Mouse (Mus musculus): ENCODE results near the gene Dpm2. TPM values are rescaled to one million over a fixed set of nuclear protein-coding genes. Genes with fewer than 3 reads are reported as not detected.
A peak's percentile ranks its signal among the peaks of the same experiment; 100 is the strongest.

Dpm2 gene
- polyA plus RNA-seq, 1 experiment = 131 TPM

DNA sequence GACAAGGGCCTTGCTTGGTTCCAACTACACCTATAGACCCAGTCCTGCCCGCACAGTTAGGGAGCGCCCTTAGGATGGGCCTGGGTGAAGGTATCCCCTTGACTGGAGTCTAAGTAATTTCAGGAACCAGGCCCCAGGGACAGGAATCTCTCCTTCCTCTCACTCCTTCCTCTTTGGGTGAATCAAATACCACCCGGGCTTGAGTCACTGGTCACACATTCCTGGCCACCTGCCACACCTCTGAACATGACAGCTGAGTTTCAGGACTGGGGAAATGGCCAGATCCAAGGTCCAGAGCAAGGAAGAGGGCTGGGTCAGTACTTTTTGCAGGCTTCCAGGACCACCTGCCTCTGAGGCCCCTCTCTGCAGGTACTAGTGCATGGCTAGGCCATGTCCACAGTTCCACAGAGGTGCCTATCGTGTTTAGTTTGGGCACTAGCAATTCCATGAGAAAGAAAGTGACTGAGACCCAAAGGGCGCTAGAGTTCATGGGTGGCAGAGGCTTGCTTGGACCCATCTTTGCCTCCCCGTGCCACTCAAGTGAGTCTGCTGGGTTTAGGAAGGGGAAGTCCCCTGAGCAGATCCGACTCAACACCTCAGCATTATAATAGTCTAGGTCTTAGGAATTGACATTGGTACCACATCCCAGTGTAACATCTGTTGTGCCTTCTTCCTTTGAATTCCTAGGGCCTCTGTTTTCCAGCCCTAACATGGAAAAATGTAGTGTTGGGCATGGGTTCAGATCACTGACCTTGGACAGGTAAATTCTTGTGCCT lies 22.5 kb upstream of the Dpm2 start:
- no peaks in the 10 kb centered on the region for H3K27me3 ChIP-seq (ENCODE audit: control insufficient read depth, insufficient read depth, low read length)
- no peak overlapping the region for H3K27ac ChIP-seq (ENCODE audit: insufficient read depth, low read length)
- H3K4me3 ChIP-seq (replicated peaks; ENCODE audit: insufficient read depth, low read depth, low read length) = no peak overlapping the region
- H3K4me1 ChIP-seq (ENCODE audit: control insufficient read depth, insufficient read depth, low read length) = peaks cover 49% of the 10 kb centered on the region
- peak in 1 of 2 experiments; percentile 49 for DNase-seq
- WGBS = 82% methylated on average over 7 of the region's 7 CpGs
- no peak for TF ChIP-seq POLR2A (IDR thresholded peaks at IDR 0.05; ENCODE audit: borderline replicate concordance, insufficient read depth, low read length)
- TF ChIP-seq CTCF (IDR thresholded peaks at IDR 0.05; ENCODE audit: borderline replicate concordance, insufficient read depth, low read depth, low read length) = no peak

- Histone ChIP-seq H3K4me1 (ENCODE audit: control insufficient read depth, insufficient read depth, low read length) (peaks cover 45% of the 10 kb centered on the region), H3K27me3 (ENCODE audit: control insufficient read depth, insufficient read depth, low read length) (no peaks in the 10 kb centered on the region), H3K4me3 (replicated peaks; ENCODE audit: insufficient read depth, low read depth, low read length) (no peak overlapping the region), H3K27ac (ENCODE audit: insufficient read depth, low read length) (no peak overlapping the region)
- TF ChIP-seq CTCF (IDR thresholded peaks at IDR 0.05; ENCODE audit: borderline replicate concordance, insufficient read depth, low read depth, low read length) = no peak
- TF ChIP-seq POLR2A (IDR thresholded peaks at IDR 0.05; ENCODE audit: borderline replicate concordance, insufficient read depth, low read length) = no peak
- no peak for DNase-seq
- WGBS = 57% methylated on average over 9 of the region's 9 CpGs
Observed at GRCm38 (mm10) chr2:32549171-32549570, 21.5 kb upstream of the Dpm2 start.

- no peak overlapping the region for H3K4me3 ChIP-seq (replicated peaks; ENCODE audit: insufficient read depth, low read depth, low read length)
- H3K27me3 ChIP-seq (ENCODE audit: control insufficient read depth, insufficient read depth, low read length) = no peaks in the 10 kb centered on the region
- H3K27ac ChIP-seq (ENCODE audit: insufficient read depth, low read length) = 0 out of 2 replicates have a peak overlapping the region, but pooled peaks have one; percentile 40
- peaks cover 45% of the 10 kb centered on the region for H3K4me1 ChIP-seq (ENCODE audit: control insufficient read depth, insufficient read depth, low read length)
- TF ChIP-seq POLR2A (IDR thresholded peaks at IDR 0.05; ENCODE audit: borderline replicate concordance, insufficient read depth, low read length) (no peak), CTCF (IDR thresholded peaks at IDR 0.05; ENCODE audit: borderline replicate concordance, insufficient read depth, low read depth, low read length) (no peak)
- WGBS = 22% methylated on average over 6 of the region's 6 CpGs
- DNase-seq = peak; percentile 29 to 43
Observed at GRCm38 (mm10) chr2:32549764-32550163, 20.9 kb upstream of the Dpm2 start.

DNA sequence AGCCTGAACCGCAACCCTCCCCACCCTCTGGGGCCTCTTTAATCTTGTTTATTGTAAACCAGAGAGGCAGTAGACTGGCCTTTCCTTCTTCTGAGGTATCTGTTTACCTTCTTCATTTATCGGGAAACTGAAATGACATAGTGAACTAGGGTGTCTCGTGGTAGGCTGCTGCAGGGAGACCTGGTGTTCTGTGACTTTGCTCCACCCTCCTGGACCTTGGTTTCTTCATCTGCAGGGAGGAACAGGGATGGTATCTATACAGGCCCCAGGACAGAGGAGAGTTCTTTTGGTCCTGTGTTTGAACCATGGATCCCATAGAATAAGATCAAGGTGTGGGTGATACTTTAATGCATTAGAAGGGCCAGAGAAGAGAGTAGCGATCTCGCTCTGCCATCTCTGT lies 19.4 kb upstream of the Dpm2 start:
- H3K4me3 ChIP-seq (replicated peaks; ENCODE audit: insufficient read depth, low read depth, low read length) = no peak overlapping the region
- no peak for TF ChIP-seq CTCF (IDR thresholded peaks at IDR 0.05; ENCODE audit: borderline replicate concordance, insufficient read depth, low read depth, low read length)
- no peak for TF ChIP-seq POLR2A (IDR thresholded peaks at IDR 0.05; ENCODE audit: borderline replicate concordance, insufficient read depth, low read length)
- no peaks in the 10 kb centered on the region for H3K27me3 ChIP-seq (ENCODE audit: control insufficient read depth, insufficient read depth, low read length)
- no peak for DNase-seq
- peaks cover 52% of the 10 kb centered on the region for H3K4me1 ChIP-seq (ENCODE audit: control insufficient read depth, insufficient read depth, low read length)
- no peak overlapping the region for H3K27ac ChIP-seq (ENCODE audit: insufficient read depth, low read length)
- WGBS = 91% methylated on average over 5 of the region's 5 CpGs

DNA sequence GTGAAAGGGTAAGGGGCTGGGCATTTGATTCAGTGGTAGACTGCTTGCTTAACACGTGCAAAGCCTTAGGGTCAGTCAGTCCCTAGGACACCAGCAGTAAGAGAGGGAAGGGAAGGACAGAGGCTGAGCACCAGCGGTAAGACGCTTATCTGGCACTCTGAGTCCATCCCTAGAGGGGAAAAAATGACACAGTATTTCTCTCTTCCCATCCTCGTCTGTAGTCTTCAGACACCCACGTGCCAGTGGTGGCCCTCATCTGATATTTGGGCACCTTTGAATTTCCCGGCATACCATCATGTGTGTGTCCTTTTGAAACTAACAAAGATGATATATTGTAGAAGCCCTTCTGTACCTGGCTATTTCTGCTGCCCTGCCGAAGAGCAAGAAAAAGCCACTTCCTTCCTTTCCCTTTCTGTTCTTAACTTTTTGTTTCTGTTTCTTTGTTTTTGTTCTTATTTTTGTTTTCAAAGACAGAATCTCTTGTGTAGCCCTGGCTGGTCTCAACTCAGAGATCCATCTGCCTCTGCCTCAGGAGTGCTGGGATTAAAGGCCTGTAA lies 17.0 kb upstream of the Dpm2 start:
- no peaks in the 10 kb centered on the region for H3K27me3 ChIP-seq (ENCODE audit: control insufficient read depth, insufficient read depth, low read length)
- no peak for DNase-seq
- no peak overlapping the region for H3K4me3 ChIP-seq (replicated peaks; ENCODE audit: insufficient read depth, low read depth, low read length)
- 74% methylated on average over 7 of the region's 7 CpGs for WGBS
- TF ChIP-seq POLR2A (IDR thresholded peaks at IDR 0.05; ENCODE audit: borderline replicate concordance, insufficient read depth, low read length) (no peak), CTCF (IDR thresholded peaks at IDR 0.05; ENCODE audit: borderline replicate concordance, insufficient read depth, low read depth, low read length) (no peak)
- peaks cover 39% of the 10 kb centered on the region for H3K4me1 ChIP-seq (ENCODE audit: control insufficient read depth, insufficient read depth, low read length)
- H3K27ac ChIP-seq (ENCODE audit: insufficient read depth, low read length) = no peak overlapping the region

GRCm38 (mm10) chr2:32555484-32555883 lies 15.2 kb upstream of the Dpm2 start:
- Histone ChIP-seq H3K27ac (ENCODE audit: insufficient read depth, low read length) (0 out of 2 replicates have a peak overlapping the region, but pooled peaks have one; percentile 19), H3K27me3 (ENCODE audit: control insufficient read depth, insufficient read depth, low read length) (no peaks in the 10 kb centered on the region), H3K4me1 (ENCODE audit: control insufficient read depth, insufficient read depth, low read length) (peaks cover 24% of the 10 kb centered on the region), H3K4me3 (replicated peaks; ENCODE audit: insufficient read depth, low read depth, low read length) (no peak overlapping the region)
- no peak for TF ChIP-seq POLR2A (IDR thresholded peaks at IDR 0.05; ENCODE audit: borderline replicate concordance, insufficient read depth, low read length)
- no peak for TF ChIP-seq CTCF (IDR thresholded peaks at IDR 0.05; ENCODE audit: borderline replicate concordance, insufficient read depth, low read depth, low read length)
- WGBS = 29% methylated on average over 4 of the region's 4 CpGs
- no peak for DNase-seq

GRCm38 (mm10) chr2:32556019-32556418 lies 14.6 kb upstream of the Dpm2 start:
- no peak overlapping the region for H3K4me3 ChIP-seq (replicated peaks; ENCODE audit: insufficient read depth, low read depth, low read length)
- H3K27ac ChIP-seq (ENCODE audit: insufficient read depth, low read length) = peak overlapping the region; percentile 19; the same call in 1 of the 2 replicates
- 73% methylated on average over 7 of the region's 7 CpGs for WGBS
- peaks cover 24% of the 10 kb centered on the region for H3K4me1 ChIP-seq (ENCODE audit: control insufficient read depth, insufficient read depth, low read length)
- no peaks in the 10 kb centered on the region for H3K27me3 ChIP-seq (ENCODE audit: control insufficient read depth, insufficient read depth, low read length)
- TF ChIP-seq CTCF (IDR thresholded peaks at IDR 0.05; ENCODE audit: borderline replicate concordance, insufficient read depth, low read depth, low read length) (no peak), POLR2A (IDR thresholded peaks at IDR 0.05; ENCODE audit: borderline replicate concordance, insufficient read depth, low read length) (no peak)
- no peak for DNase-seq

GRCm38 (mm10) chr2:32559570-32559969 lies 11.1 kb upstream of the Dpm2 start:
- peaks cover 11% of the 10 kb centered on the region for H3K4me1 ChIP-seq (ENCODE audit: control insufficient read depth, insufficient read depth, low read length)
- no peaks in the 10 kb centered on the region for H3K27me3 ChIP-seq (ENCODE audit: control insufficient read depth, insufficient read depth, low read length)
- 42% methylated on average over 5 of the region's 5 CpGs for WGBS
- no peak for TF ChIP-seq POLR2A (IDR thresholded peaks at IDR 0.05; ENCODE audit: borderline replicate concordance, insufficient read depth, low read length)
- H3K27ac ChIP-seq (ENCODE audit: insufficient read depth, low read length) = peak overlapping the region; percentile 45
- H3K4me3 ChIP-seq (replicated peaks; ENCODE audit: insufficient read depth, low read depth, low read length) = no peak overlapping the region
- DNase-seq = no peak

Data from cerebellum, adult 2 months (tissue).